Mouse (Mus musculus) small intestine, adult 2 months (tissue): ENCODE data around the gene Serpina3k.
"Not testable (repeated sequence)": the region's sequence is repeated elsewhere in the genome, so short reads cannot be mapped to it uniquely, and the experiment has no call there.

Source experiments
- CTCF ChIP-seq: fragments of 200-500 bp; IDR thresholded peaks from 2 replicates; pipeline ENCODE4 v1.5.1; 2012; ENCODE audit warnings: low read depth, mild to moderate bottlenecking, control low read depth, inconsistent platforms, low read length, moderate library complexity, mixed read lengths; ENCODE audit not compliant: insufficient replicate concordance, insufficient read length; ENCODE audit errors: extremely low read depth
- POLR2A ChIP-seq: fragments of 200-500 bp; IDR thresholded peaks from 2 replicates; pipeline ENCODE4 v1.6.1; 2012; ENCODE audit warnings: low read depth, mild to moderate bottlenecking, control low read depth, inconsistent platforms, low read length, moderate library complexity

DNA sequence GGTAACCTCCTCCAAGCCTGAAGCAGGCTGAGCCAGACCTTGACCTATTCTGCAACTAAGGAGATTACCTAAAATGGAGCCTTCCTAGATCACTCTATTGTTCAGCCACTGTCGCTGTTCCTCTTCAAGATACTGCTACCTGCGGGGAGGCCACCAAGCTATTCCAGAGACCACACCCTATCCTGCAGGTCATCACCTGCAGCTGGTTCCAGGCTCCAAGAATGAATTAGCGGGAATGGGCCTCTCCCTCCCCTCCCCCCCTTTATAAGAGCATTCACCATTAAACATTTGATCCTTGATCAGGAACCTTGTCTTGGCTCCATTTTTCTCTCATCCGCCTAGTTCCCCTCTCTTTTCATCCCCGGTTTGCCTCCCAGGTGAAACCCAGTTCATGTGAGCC is 38.9 kb downstream of the Serpina3k start:
- not testable (repeated sequence) for TF ChIP-seq CTCF, POLR2A
